Mouse (Mus musculus) liver, embryonic 14.5 days (tissue): ENCODE data around the gene Shbg.

ENCODE experiments used
- CTCF ChIP-seq: IDR thresholded peaks from 2 replicates; pipeline ENCODE4 v1.5.1; 2016; ENCODE audit warnings: antibody characterized with exemption, low read depth, control low read depth
- EP300 ChIP-seq: IDR thresholded peaks from 2 replicates; pipeline ENCODE4 v1.6.1; 2016; ENCODE audit warnings: antibody characterized with exemption, low read depth

GRCm38 (mm10) chr11:69609416-69609815, 8.3 kb downstream of the Shbg start:
- TF ChIP-seq EP300 (peak; percentile 46), CTCF (no peak)
